8 mouse cellular contexts compared by ENCODE assay signal in genomic region chr19:53310348-53310747, GRCm38 (mm10). TPM values are rescaled to one million over a fixed set of nuclear protein-coding genes. Genes with fewer than 3 reads are reported as not detected.
A peak's percentile ranks its signal among the peaks of the same experiment; 100 is the strongest.
DNase-seq lines count a peak whose midpoint lies in the region; ATAC-seq lines count a peak whose summit lies in the region.

Mxi1 (plus strand) TSS chr19:53310518.

- DNase-seq in CD4-positive, CD25-positive, alpha-beta regulatory T cell, adult 2 months (ENCODE audit: low read depth, low spot score): peak; percentile 66
- DNase-seq in forebrain, embryonic 10.5 days (ENCODE audit: extremely low spot score, low spot score): peak; percentile 89
- peak; percentile 88 for DNase-seq in kidney, postnatal 10 days
- DNase-seq in liver, embryonic 11.5 days (ENCODE audit: low spot score): peak; percentile 90
- DNase-seq in spleen, postnatal 14 days (ENCODE audit: low spot score in 2 of 2): peak; percentile 61 to 73

- peak; percentile 44 for ATAC-seq in heart, embryonic 13.5 days (ENCODE audit: extremely low read depth, insufficient number of reproducible peaks, low FRiP score, low TSS enrichment)
- peak; percentile 70 for ATAC-seq in liver, embryonic 11.5 days (replicated peaks; ENCODE audit: low FRiP score)
- peak; percentile 54 for ATAC-seq in monocyte, adult 5-6 weeks (replicated peaks; ENCODE audit: insufficient number of reproducible peaks, low FRiP score, low TSS enrichment, poor library complexity, severe bottlenecking)

- H3K36me3 ChIP-seq in forebrain, embryonic 10.5 days (replicated peaks): peaks cover 4% of the 10 kb centered on the region; the same call in 1 of the 2 replicates
- no peaks in the 10 kb centered on the region for H3K36me3 ChIP-seq in heart, embryonic 13.5 days
- no peaks in the 10 kb centered on the region for H3K36me3 ChIP-seq in liver, embryonic 11.5 days (ENCODE audit: control insufficient read depth, insufficient read depth, low read length)

- peak within 1 kb of the TSS; percentile 95 for H3K4me2 ChIP-seq in heart, embryonic 13.5 days
- H3K4me2 ChIP-seq in liver, embryonic 11.5 days: peak within 1 kb of the TSS; percentile 100

- WGBS in forebrain, embryonic 10.5 days: under 1% methylated on average over 38 of the region's 38 CpGs
- WGBS in heart, embryonic 13.5 days: under 1% methylated on average over 38 of the region's 38 CpGs
- under 1% methylated on average over 38 of the region's 38 CpGs for WGBS in liver, embryonic 11.5 days

- no peaks in the 10 kb centered on the region for H3K27me3 ChIP-seq in forebrain, embryonic 10.5 days (ENCODE audit: poor library complexity, severe bottlenecking)
- H3K27me3 ChIP-seq in heart, embryonic 13.5 days (replicated peaks): no peaks in the 10 kb centered on the region
- H3K27me3 ChIP-seq in liver, embryonic 11.5 days (replicated peaks; ENCODE audit: control insufficient read depth, insufficient read depth, low read length): no peaks in the 10 kb centered on the region

- no peaks in the 10 kb centered on the region for H3K9me3 ChIP-seq in forebrain, embryonic 10.5 days
- H3K9me3 ChIP-seq in heart, embryonic 13.5 days: no peaks in the 10 kb centered on the region
- no peaks in the 10 kb centered on the region for H3K9me3 ChIP-seq in liver, embryonic 11.5 days (ENCODE audit: control insufficient read depth, low read length)

- H3K9ac ChIP-seq in heart, embryonic 13.5 days: peak within 1 kb of the TSS; percentile 98
- peak within 1 kb of the TSS; percentile 92 for H3K9ac ChIP-seq in liver, embryonic 11.5 days (ENCODE audit: low read depth, low read length)

- H3K4me1 ChIP-seq in brown adipose tissue, adult 24 weeks (ENCODE audit: control insufficient read depth, insufficient read depth, insufficient read length, low read length): peaks cover 7% of the 10 kb centered on the region; the same call in 1 of the 2 replicates
- H3K4me1 ChIP-seq in forebrain, embryonic 10.5 days: peaks cover 62% of the 10 kb centered on the region
- H3K4me1 ChIP-seq in heart, embryonic 13.5 days: peaks cover 16% of the 10 kb centered on the region
- peaks cover 6% of the 10 kb centered on the region for H3K4me1 ChIP-seq in liver, embryonic 11.5 days (replicated peaks; ENCODE audit: control insufficient read depth, insufficient read depth, low read length)

- peak within 1 kb of the TSS; percentile 93 for H3K4me3 ChIP-seq in brown adipose tissue, adult 24 weeks (ENCODE audit: insufficient read depth, low read depth, low read length)
- H3K4me3 ChIP-seq in forebrain, embryonic 10.5 days: peak within 1 kb of the TSS; percentile 93
- H3K4me3 ChIP-seq in heart, embryonic 13.5 days: peak within 1 kb of the TSS; percentile 96
- H3K4me3 ChIP-seq in liver, embryonic 11.5 days (ENCODE audit: low read depth, low read length): peak within 1 kb of the TSS; percentile 97

- H3K27ac ChIP-seq in brown adipose tissue, adult 24 weeks (replicated peaks; ENCODE audit: low read depth, low read length): peak within 1 kb of the TSS; percentile 74
- H3K27ac ChIP-seq in forebrain, embryonic 10.5 days: peak within 1 kb of the TSS; percentile 96
- peak within 1 kb of the TSS; percentile 100 for H3K27ac ChIP-seq in heart, embryonic 13.5 days (replicated peaks)
- peak within 1 kb of the TSS; percentile 97 for H3K27ac ChIP-seq in liver, embryonic 11.5 days (ENCODE audit: low read depth, low read length)

RNA-seq across cellular contexts. Expression of gene Mxi1, which starts in this region (rescaled TPM):
- polyA plus RNA-seq in brown adipose tissue, adult 24 weeks (2012; ENCODE audit: insufficient read depth, insufficient read length, missing spikeins): 20.9 and 37.2 TPM in 2 replicates
- polyA plus RNA-seq in forebrain, embryonic 10.5 days (2016; fragmentation: Nextera tagmentation; extraction: Ambion mirVana): 16.1 and 20.7 TPM in 2 replicates
- 31.8 and 34.5 TPM in 2 replicates for polyA plus RNA-seq in heart, embryonic 13.5 days (2015; fragmentation: Nextera tagmentation; extraction: Ambion mirVana)
- 34.3 and 42.6 TPM in 2 replicates for polyA plus RNA-seq in liver, embryonic 11.5 days (2014; fragmentation: Nextera tagmentation; extraction: Ambion mirVana)
- total RNA-seq in monocyte, adult 5-6 weeks (2017): 87.9 to 137 TPM (median 113 TPM) in 3 replicates

Comparison
In these comparisons a context has a peak if more than half of its experiments do, and no peak if none do; other contexts are left out.
1. Peak in every context shown above with its lines: DNase-seq, ATAC-seq, H3K4me3 ChIP-seq and H3K27ac ChIP-seq.